Mouse (Mus musculus) neural tube, embryonic 14.5 days (tissue): Measurements from ENCODE around the gene Gm10322. TPM values are rescaled to one million over a fixed set of nuclear protein-coding genes. Genes with fewer than 3 reads are reported as not detected.

Experiments used
- ATAC-seq: fragments of 200-750 bp; cut with Nextera tagmentation; 2 replicates; pipeline ENCODE4 v1.8.0; 2017; ENCODE audit warnings: low read depth, mild to moderate bottlenecking, moderate TSS enrichment, moderate library complexity
- H3K27ac ChIP-seq: fragments of 300-500 bp; sonication (generic); 2 replicates; pipeline ENCODE4 v1.5.1; 2014; ENCODE audit warnings: low read depth, mild to moderate bottlenecking, control low read depth, low read length, moderate library complexity, mixed read lengths
- H3K27me3 ChIP-seq: fragments of 300-500 bp; sonication (generic); 2 replicates; pipeline ENCODE4 v1.6.1; 2014; ENCODE audit warnings: low read length; ENCODE audit not compliant: control insufficient read depth, insufficient read depth
- H3K36me3 ChIP-seq: fragments of 300-500 bp; sonication (generic); 2 replicates; pipeline ENCODE4 v1.6.1; 2014; ENCODE audit warnings: low read length, mixed read lengths; ENCODE audit not compliant: control insufficient read depth, insufficient read depth
- H3K4me1 ChIP-seq: fragments of 300-500 bp; sonication (generic); 2 replicates; pipeline ENCODE4 v1.6.1; 2014; ENCODE audit warnings: low read length; ENCODE audit not compliant: control insufficient read depth, insufficient read depth
- H3K4me2 ChIP-seq: fragments of 300-500 bp; sonication (generic); 2 replicates; pipeline ENCODE4 v1.6.1; 2014; ENCODE audit warnings: mild to moderate bottlenecking, low read depth, low read length, control low read depth
- H3K4me3 ChIP-seq: fragments of 300-500 bp; sonication (generic); 2 replicates; pipeline ENCODE4 v1.5.1; 2014; ENCODE audit warnings: low read depth, low read length, control low read depth, mixed read lengths
- H3K9ac ChIP-seq: fragments of 300-500 bp; sonication (generic); replicated peaks from 2 replicates; pipeline ENCODE4 v1.6.1; 2014; ENCODE audit warnings: low read depth, mild to moderate bottlenecking, control low read depth, low read length, mixed read lengths
- H3K9me3 ChIP-seq: fragments of 300-500 bp; sonication (generic); 2 replicates; pipeline ENCODE4 v1.6.1; 2016; ENCODE audit warnings: low read length; ENCODE audit not compliant: control insufficient read depth
- WGBS: fragments of 180-500 bp; shearing (Covaris S2); extraction: QIAGEN DNeasy Blood & Tissue Kit; methylation state at CpG from one replicate; pipeline ENCODE4 v1.1.7; 2014; 5-methylcytosine and 5-hydroxymethylcytosine counted together
- polyA plus RNA-seq: library from polyadenylated mRNA; unstranded; fragments of >200 nt; fragmentation: Nextera tagmentation; extraction: Ambion mirVana; gene quantifications from 2 replicates; pipeline ENCODE4 v1.2.1, GENCODE M21; 2014

Gm10322 gene
- polyA plus RNA-seq, 1 experiment from 2014 or later: not detected

- Histone ChIP-seq H3K36me3 (no peaks in the 10 kb centered on the region), H3K4me1 (no peaks in the 10 kb centered on the region), H3K4me3 (no peak overlapping the region), H3K9me3 (no peaks in the 10 kb centered on the region), H3K4me2 (no peak overlapping the region), H3K9ac (no peak overlapping the region), H3K27me3 (no peaks in the 10 kb centered on the region), H3K27ac (no peak overlapping the region)
- no peak for ATAC-seq
- WGBS: 87% methylated on average over 16 of the region's 16 CpGs
Observed at GRCm38 (mm10) chr10:59636751-59637533, 21.1 kb downstream of the Gm10322 start.

DNA sequence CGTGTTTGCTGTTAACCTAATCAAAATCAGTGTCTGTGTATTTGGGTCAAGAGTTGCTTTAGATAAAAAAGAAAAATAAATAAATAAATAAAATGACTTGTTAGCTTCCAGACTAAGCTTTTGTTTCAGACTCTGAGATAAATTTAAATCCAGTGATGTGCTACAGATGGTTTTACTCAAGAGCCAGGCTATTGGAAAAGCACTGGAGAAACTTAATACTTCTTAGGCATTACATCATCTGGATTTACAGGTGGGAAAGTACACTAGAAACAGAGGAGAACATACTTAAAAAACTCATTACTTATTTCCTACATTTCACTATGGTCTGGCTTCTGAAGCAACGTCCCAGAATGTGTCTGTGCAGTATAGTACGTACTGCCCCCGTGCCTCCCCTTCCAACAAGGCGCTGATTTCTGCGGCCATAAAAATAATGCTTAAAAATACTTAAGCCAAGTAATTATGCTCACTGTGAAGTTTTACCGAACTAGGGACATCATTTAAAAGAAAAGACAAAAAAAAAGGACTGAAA, 21.8 kb downstream of the Gm10322 start:
- H3K9ac ChIP-seq: no peak overlapping the region
- H3K4me3 ChIP-seq: no peak overlapping the region
- no peaks in the 10 kb centered on the region for H3K36me3 ChIP-seq
- 88% methylated on average over 7 of the region's 7 CpGs for WGBS
- no peaks in the 10 kb centered on the region for H3K4me1 ChIP-seq
- no peaks in the 10 kb centered on the region for H3K9me3 ChIP-seq
- ATAC-seq: no peak
- no peak overlapping the region for H3K4me2 ChIP-seq
- no peak overlapping the region for H3K27ac ChIP-seq
- no peaks in the 10 kb centered on the region for H3K27me3 ChIP-seq

DNA sequence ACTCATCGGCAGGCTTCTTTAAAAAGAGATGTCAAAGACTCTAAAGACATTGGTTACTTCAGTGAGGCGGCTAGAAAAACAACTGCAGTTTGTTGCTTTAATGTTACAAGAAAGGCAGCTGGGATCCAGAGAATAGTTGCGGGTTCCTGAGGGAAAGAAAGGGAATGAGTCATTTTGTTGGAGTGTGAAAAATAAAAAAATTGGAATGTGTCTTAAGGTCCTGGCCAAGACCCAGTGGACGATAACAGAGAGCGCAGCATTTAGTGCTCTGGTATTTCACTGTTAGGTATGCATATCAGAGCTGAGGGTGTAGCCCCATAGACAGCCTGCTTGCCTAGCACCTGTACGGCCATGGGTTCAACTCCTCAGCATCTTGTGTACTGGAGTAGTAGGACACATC, 22.7 kb downstream of the Gm10322 start:
- Histone ChIP-seq H3K27ac (no peak overlapping the region), H3K9me3 (no peaks in the 10 kb centered on the region), H3K4me3 (no peak overlapping the region), H3K27me3 (no peaks in the 10 kb centered on the region), H3K4me1 (no peaks in the 10 kb centered on the region), H3K4me2 (no peak overlapping the region), H3K36me3 (no peaks in the 10 kb centered on the region), H3K9ac (no peak overlapping the region)
- no peak for ATAC-seq
- whole genome bisulfite sequencing: 93% methylated on average over 6 of the region's 6 CpGs

- WGBS: 80% methylated on average over 8 of the region's 8 CpGs
- Histone ChIP-seq H3K27ac (no peak overlapping the region), H3K27me3 (no peaks in the 10 kb centered on the region), H3K36me3 (no peaks in the 10 kb centered on the region), H3K9ac (no peak overlapping the region), H3K4me3 (no peak overlapping the region), H3K4me2 (no peak overlapping the region), H3K4me1 (no peaks in the 10 kb centered on the region), H3K9me3 (no peaks in the 10 kb centered on the region)
- no peak for ATAC-seq
Observed at GRCm38 (mm10) chr10:59642659-59643377, 27.0 kb downstream of the Gm10322 start.

DNA sequence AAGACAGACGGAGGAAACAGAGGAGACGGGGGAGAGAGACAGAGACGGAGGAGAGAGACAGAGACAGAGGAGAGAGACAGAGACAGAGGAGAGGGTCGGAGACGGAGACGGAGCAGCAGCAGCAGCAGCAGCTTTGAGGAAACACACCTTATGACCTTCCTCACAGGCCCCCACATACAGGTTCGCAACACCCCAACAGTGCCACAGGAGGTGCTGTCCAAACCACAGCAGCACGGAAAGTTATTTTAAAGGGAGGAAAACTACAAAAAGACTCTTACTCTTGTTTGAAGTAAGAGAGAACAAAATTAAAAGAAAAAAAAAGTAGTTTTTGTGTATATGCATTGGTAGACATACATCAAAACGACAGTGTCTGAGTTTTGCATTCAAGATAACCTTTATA, 27.8 kb downstream of the Gm10322 start:
- ATAC-seq: no peak
- WGBS: 85% methylated on average over 9 of the region's 9 CpGs
- Histone ChIP-seq H3K27ac (no peak overlapping the region), H3K4me1 (no peaks in the 10 kb centered on the region), H3K36me3 (no peaks in the 10 kb centered on the region), H3K4me3 (no peak overlapping the region), H3K9ac (no peak overlapping the region), H3K27me3 (no peaks in the 10 kb centered on the region), H3K9me3 (no peaks in the 10 kb centered on the region), H3K4me2 (no peak overlapping the region)

DNA sequence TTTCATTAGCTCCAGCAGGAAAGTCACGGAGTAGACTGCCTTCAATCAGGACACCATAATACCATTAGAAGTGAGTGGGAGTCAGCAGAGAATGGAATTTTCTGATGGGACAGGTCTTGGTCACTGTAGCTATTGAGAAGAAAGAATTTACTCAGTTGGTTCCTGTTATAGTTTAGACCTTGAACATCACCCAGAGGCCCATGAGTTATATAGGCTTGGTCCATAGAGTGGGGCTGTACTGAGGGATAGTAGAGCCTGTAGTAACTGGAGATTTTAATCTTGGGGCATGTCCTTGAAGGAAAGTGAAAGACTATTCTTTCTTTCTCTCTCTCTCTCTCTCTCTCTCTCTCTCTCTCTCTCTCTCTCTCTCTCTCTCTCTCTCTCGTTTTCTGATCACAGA, 28.8 kb downstream of the Gm10322 start:
- H3K4me2 ChIP-seq: no peak overlapping the region
- ATAC-seq: no peak

GRCm38 (mm10) chr10:59645153-59645552, 29.3 kb downstream of the Gm10322 start:
- no peaks in the 10 kb centered on the region for H3K27me3 ChIP-seq
- 0 out of 2 replicates have a peak, but pooled peaks cover 3% of the 10 kb centered on the region for H3K9me3 ChIP-seq
- H3K4me1 ChIP-seq: no peaks in the 10 kb centered on the region
- H3K4me3 ChIP-seq: no peak overlapping the region
- WGBS: 92% methylated on average over 4 of the region's 4 CpGs
- no peak overlapping the region for H3K9ac ChIP-seq
- H3K36me3 ChIP-seq: no peaks in the 10 kb centered on the region
- H3K27ac ChIP-seq: no peak overlapping the region
- ATAC-seq: no peak
- no peak overlapping the region for H3K4me2 ChIP-seq

More for the DNA sequence above, 28.8 kb downstream of the Gm10322 start:
- 84% methylated on average over 2 of the region's 2 CpGs for WGBS
- Histone ChIP-seq H3K27me3 (no peaks in the 10 kb centered on the region), H3K9me3 (0 out of 2 replicates have a peak, but pooled peaks cover 3% of the 10 kb centered on the region), H3K36me3 (no peaks in the 10 kb centered on the region), H3K27ac (no peak overlapping the region), H3K4me3 (no peak overlapping the region), H3K9ac (no peak overlapping the region), H3K4me1 (no peaks in the 10 kb centered on the region)

DNA sequence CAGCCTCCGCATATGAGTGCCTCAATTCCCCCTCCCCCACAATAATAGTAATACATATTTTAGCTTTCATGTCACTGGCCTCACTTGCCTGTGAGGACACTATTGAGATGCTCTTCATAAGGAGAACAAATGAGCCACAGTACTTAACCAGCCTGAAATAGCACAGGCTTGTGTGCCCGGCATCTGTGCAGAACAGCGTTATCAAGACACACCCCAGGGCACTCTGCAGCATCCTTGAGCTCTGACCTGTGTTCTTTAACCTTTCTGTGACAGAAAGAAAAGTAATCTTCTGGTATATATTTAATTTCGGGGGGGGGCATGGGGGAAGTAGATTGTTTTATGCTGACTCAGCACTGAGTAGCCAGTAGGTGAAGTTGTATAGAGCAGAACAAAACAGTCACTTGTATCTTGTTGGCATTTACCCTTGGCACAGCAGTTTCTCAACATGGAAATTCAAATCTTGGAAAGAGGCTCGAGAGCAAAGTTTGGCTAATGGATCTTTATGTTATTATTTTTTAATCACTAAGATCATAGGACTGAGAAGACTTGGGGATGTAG, 31.0 kb downstream of the Gm10322 start:
- no peak for ATAC-seq
- no peaks in the 10 kb centered on the region for H3K4me1 ChIP-seq
- H3K9ac ChIP-seq: no peak overlapping the region
- no peak overlapping the region for H3K27ac ChIP-seq
- no peak overlapping the region for H3K4me2 ChIP-seq
- H3K27me3 ChIP-seq: no peaks in the 10 kb centered on the region
- 85% methylated on average over 5 of the region's 5 CpGs for WGBS
- H3K4me3 ChIP-seq: no peak overlapping the region
- 0 out of 2 replicates have a peak, but pooled peaks cover 3% of the 10 kb centered on the region for H3K9me3 ChIP-seq
- no peaks in the 10 kb centered on the region for H3K36me3 ChIP-seq

DNA sequence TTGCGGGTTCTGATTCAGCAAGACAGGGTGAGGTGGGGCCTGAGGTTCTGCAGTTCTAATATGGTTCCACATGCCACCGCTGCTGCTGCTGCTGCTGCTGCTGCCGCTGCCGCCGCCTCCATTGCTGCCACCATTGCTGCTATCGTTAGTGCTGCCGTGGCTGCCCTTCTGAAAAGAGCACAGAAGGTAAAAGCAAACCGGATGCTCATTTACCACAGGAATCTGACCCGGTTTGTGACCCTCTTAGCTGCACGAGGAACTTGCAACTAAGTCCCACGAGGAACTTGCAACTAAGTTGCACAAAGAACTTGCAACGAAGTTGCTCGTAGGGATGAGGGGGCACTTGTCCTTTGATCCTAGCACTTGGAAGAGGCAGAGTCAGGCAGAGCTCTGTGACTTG, 40.9 kb downstream of the Gm10322 start:
- 86% methylated on average over 13 of the region's 13 CpGs for WGBS
- no peaks in the 10 kb centered on the region for H3K4me1 ChIP-seq
- H3K4me2 ChIP-seq: no peak overlapping the region
- H3K27me3 ChIP-seq: no peaks in the 10 kb centered on the region
- H3K9ac ChIP-seq: no peak overlapping the region
- H3K36me3 ChIP-seq: no peaks in the 10 kb centered on the region
- H3K27ac ChIP-seq: no peak overlapping the region
- no peak for ATAC-seq
- no peaks in the 10 kb centered on the region for H3K9me3 ChIP-seq
- H3K4me3 ChIP-seq: no peak overlapping the region
